ENCODE assay signal across 8 mouse cellular contexts in genomic region chr17:47975281-47976060, GRCm38 (mm10). TPM values are rescaled to one million over a fixed set of nuclear protein-coding genes. Genes with fewer than 3 reads are reported as not detected.
DNase-seq lines count a peak whose midpoint lies in the region; ATAC-seq lines count a peak whose summit lies in the region.

No protein-coding gene starts in this region.

- peak overlapping the region; percentile 60; the same call in 1 of the 2 replicates for H3K9ac ChIP-seq in midbrain, embryonic 16.5 days (ENCODE audit: low read depth, low read length)

- H3K4me1 ChIP-seq in midbrain, embryonic 16.5 days (ENCODE audit: control insufficient read depth, insufficient read depth, low read length): peaks cover 26% of the 10 kb centered on the region

- 0 out of 2 replicates have a peak, but pooled peaks cover 9% of the 10 kb centered on the region for H3K27me3 ChIP-seq in midbrain, embryonic 16.5 days (ENCODE audit: control insufficient read depth, insufficient read depth, low read depth, low read length)

- peak overlapping the region; percentile 40 for H3K4me3 ChIP-seq in midbrain, embryonic 16.5 days (ENCODE audit: low read depth, low read length)

- H3K27ac ChIP-seq in midbrain, embryonic 16.5 days (ENCODE audit: low read length): no peak overlapping the region

- ATAC-seq in midbrain, embryonic 16.5 days: peak; percentile 27; the same call in 1 of the 2 replicates

- peak; percentile 48 to 60 for DNase-seq in cerebellum, postnatal 10 days
- no peak for DNase-seq in cerebellum, adult 9-11 months
- peak; percentile 58 for DNase-seq in embryo, embryonic 10 days (ENCODE audit: low spot score)
- DNase-seq in heart, adult 9 months (ENCODE audit: low spot score in 2 of 2): peak; percentile 6 to 13
- DNase-seq in kidney, postnatal 10 days: peak; percentile 70
- DNase-seq in urinary bladder, adult 2 months (ENCODE audit: low spot score): no peak
- DNase-seq in left cerebral cortex, adult 9 months (ENCODE audit: low spot score in 2 of 2): no peak

- H3K9me3 ChIP-seq in midbrain, embryonic 16.5 days (replicated peaks; ENCODE audit: control insufficient read depth, low read length, poor library complexity, severe bottlenecking): no peaks in the 10 kb centered on the region

- H3K36me3 ChIP-seq in midbrain, embryonic 16.5 days (ENCODE audit: control insufficient read depth, insufficient read depth, low read length): no peaks in the 10 kb centered on the region

- WGBS in midbrain, embryonic 16.5 days: 3% methylated on average over 30 of the region's 37 CpGs

- H3K4me2 ChIP-seq in midbrain, embryonic 16.5 days (ENCODE audit: low read length): peak overlapping the region; percentile 93

RNA-seq across cellular contexts. Expression of gene Foxp4, which starts 51.0 kb away (rescaled TPM):
- 35.8 and 38.8 TPM in 2 replicates for polyA plus RNA-seq in midbrain, embryonic 16.5 days (2015; fragmentation: Nextera tagmentation; extraction: Ambion mirVana)
- polyA plus RNA-seq in urinary bladder, adult 2 months (2012; rRNA removed): 23.6 and 36.5 TPM in 2 replicates

Comparison
In these comparisons a context has a peak if more than half of its experiments do, and no peak if none do; other contexts are left out.
1. DNase-seq: peak in cerebellum, postnatal 10 days (2 of 2), embryo, embryonic 10 days (single experiment), heart, adult 9 months (2 of 2) and kidney, postnatal 10 days (single experiment); none in cerebellum, adult 9-11 months (single experiment), urinary bladder, adult 2 months (single experiment) and left cerebral cortex, adult 9 months (0 of 2).